Mouse (Mus musculus) monocyte, adult 5-6 weeks (primary cell): Measurements from ENCODE around the gene Nabp1. TPM values are rescaled to one million over a fixed set of nuclear protein-coding genes. Genes with fewer than 3 reads are reported as not detected.
"Not testable (repeated sequence)": the region's sequence is repeated elsewhere in the genome, so short reads cannot be mapped to it uniquely, and the experiment has no call there.

Experiments used
- ATAC-seq: fragments of 153-309, 156-312 bp; replicated peaks from 2 replicates; pipeline ENCODE4 v1.8.0; 2017; ENCODE audit warnings: mild to moderate bottlenecking; ENCODE audit not compliant: low TSS enrichment, insufficient number of reproducible peaks, severe bottlenecking, poor library complexity, low FRiP score
- total RNA-seq: library from RNA; stranded (forward); fragments of 200-1000, 200-491, 200-594 nt; gene quantifications from 3 replicates; pipeline ENCODE4 v1.2.3, GENCODE M21; 2017

Nabp1 gene
- total RNA-seq, 1 experiment from 2014 or later = 852 TPM

GRCm38 (mm10) chr1:51445161-51445853 lies 32.9 kb downstream of the Nabp1 start:
- ATAC-seq = no peak

- no peak for ATAC-seq
Measured at GRCm38 (mm10) chr1:51429775-51430174, 48.5 kb downstream of the Nabp1 start.

- ATAC-seq = no peak
Measured at GRCm38 (mm10) chr1:51426298-51426697, 51.9 kb downstream of the Nabp1 start.

DNA sequence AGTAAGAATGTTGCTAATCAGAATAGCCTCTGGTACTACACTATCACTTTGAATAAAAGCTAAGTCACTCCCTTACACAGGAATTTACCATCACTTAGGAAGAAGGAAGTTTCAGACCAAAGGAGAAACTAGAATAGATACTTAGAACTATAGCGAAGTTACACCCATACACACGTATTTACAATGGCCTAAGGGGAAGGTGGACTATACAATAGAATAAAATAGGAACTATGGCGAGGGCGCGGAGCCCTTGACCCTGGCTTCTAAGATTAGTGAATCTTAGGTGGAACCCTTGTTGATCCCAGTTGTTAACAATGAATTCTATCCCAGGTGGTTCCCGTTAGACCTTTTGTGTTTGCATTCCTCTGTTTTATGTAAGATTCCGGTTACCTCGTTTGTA lies 57.2 kb downstream of the Nabp1 start:
- ATAC-seq = not testable (repeated sequence)

GRCm38 (mm10) chr1:51418753-51419152 lies 59.5 kb downstream of the Nabp1 start:
- no peak for ATAC-seq

Other genes with a start within 250 kb of the Nabp1 start
- 1.8 to 24.1 TPM (median 1.9 TPM) in 3 replicates for gene Cavin2, start 189.3 kb downstream of the Nabp1 start, total RNA-seq